Mouse (Mus musculus) hindbrain, postnatal 0 days (tissue): Measurements from ENCODE around the gene Acta2. TPM values are rescaled to one million over a fixed set of nuclear protein-coding genes. Genes with fewer than 3 reads are reported as not detected.

Experiments used
- ATAC-seq: fragments of 200-750 bp; cut with Nextera tagmentation; 2 replicates; pipeline ENCODE4 v1.8.0; 2017; ENCODE audit warnings: mild to moderate bottlenecking, moderate TSS enrichment, moderate library complexity
- DNase-seq: peaks from one replicate; pipeline ENCODE4 v3.0.0-alpha.2; 2015; ENCODE audit warnings: low spot score
- H3K27ac ChIP-seq: fragments of 300-500 bp; sonication (generic); 2 replicates; pipeline ENCODE4 v1.5.1; 2014; ENCODE audit warnings: mild to moderate bottlenecking
- H3K27me3 ChIP-seq: fragments of 300-500 bp; sonication (generic); 2 replicates; pipeline ENCODE4 v1.6.1; 2014; ENCODE audit warnings: low read length, mixed read lengths; ENCODE audit not compliant: insufficient read depth
- H3K36me3 ChIP-seq: fragments of 300-500 bp; sonication (generic); 2 replicates; pipeline ENCODE4 v1.6.1; 2014; ENCODE audit warnings: low read length, mixed read lengths; ENCODE audit not compliant: insufficient read depth
- H3K4me1 ChIP-seq: fragments of 300-500 bp; sonication (generic); 2 replicates; pipeline ENCODE4 v1.6.1; 2014; ENCODE audit warnings: antibody characterized with exemption, low read length, mixed read lengths; ENCODE audit not compliant: insufficient read depth
- H3K4me2 ChIP-seq: fragments of 300-500 bp; sonication (generic); 2 replicates; pipeline ENCODE4 v1.6.1; 2014; ENCODE audit warnings: low read depth, mild to moderate bottlenecking, low read length, moderate library complexity, mixed read lengths
- H3K4me3 ChIP-seq: fragments of 300-500 bp; sonication (generic); 2 replicates; pipeline ENCODE4 v1.5.1; 2014; ENCODE audit warnings: low read length
- H3K9ac ChIP-seq: fragments of 300-500 bp; sonication (generic); replicated peaks from 2 replicates; pipeline ENCODE4 v1.6.1; 2014; ENCODE audit warnings: mild to moderate bottlenecking, low read length, moderate library complexity, mixed read lengths
- H3K9me3 ChIP-seq: fragments of 300-500 bp; sonication (generic); 2 replicates; pipeline ENCODE4 v1.6.1; 2016; ENCODE audit warnings: low read length, mixed read lengths
- CTCF ChIP-seq: IDR thresholded peaks from 2 replicates; pipeline ENCODE4 v1.5.1; 2016; ENCODE audit warnings: antibody characterized with exemption, control low read depth, low read depth
- WGBS: fragments of 180-500 bp; shearing (Covaris S2); extraction: QIAGEN DNeasy Blood & Tissue Kit; methylation state at CpG from one replicate; pipeline ENCODE4 v1.1.7; 2014; 5-methylcytosine and 5-hydroxymethylcytosine counted together
- polyA plus RNA-seq: library from polyadenylated mRNA; unstranded; fragments of >200 nt; fragmentation: Nextera tagmentation; extraction: Ambion mirVana; gene quantifications from 2 replicates; pipeline ENCODE4 v1.2.1, GENCODE M21; 2015
- total RNA-seq: library from RNA; depleted of rRNA; stranded (reverse); fragments of >200 nt; gene quantifications from 2 replicates; pipeline ENCODE4 v1.2.3, GENCODE M21; 2014

Acta2 gene
- total and polyA plus RNA-seq, 2 experiments from 2014 or later = 8.1 to 13.1 TPM

DNA sequence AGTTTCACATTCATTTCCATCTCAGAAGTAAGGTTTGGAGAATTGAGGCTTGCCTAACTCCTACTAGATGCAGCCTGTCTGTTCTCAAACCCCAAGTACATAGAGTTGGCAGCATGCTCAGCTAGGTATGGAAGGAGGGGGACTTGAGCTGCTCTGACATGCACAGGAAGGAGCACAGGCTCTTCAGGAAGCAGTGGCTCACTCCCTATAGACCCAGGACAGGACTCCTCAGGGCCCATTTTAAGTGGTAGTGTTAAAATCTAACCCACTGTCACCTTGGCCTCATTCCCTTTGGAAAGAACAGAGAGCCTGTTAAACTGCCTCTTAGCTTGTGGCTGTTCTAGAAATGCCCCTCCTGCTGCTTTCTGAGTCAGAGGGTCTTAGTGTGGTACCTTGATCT is 12.5 kb downstream of the Acta2 start:
- H3K4me3 ChIP-seq = no peak overlapping the region
- no peak overlapping the region for H3K27ac ChIP-seq
- no peak overlapping the region for H3K9ac ChIP-seq
- H3K4me2 ChIP-seq = no peak overlapping the region
- no peaks in the 10 kb centered on the region for H3K36me3 ChIP-seq
- H3K4me1 ChIP-seq = no peaks in the 10 kb centered on the region
- ATAC-seq (no peak), DNase-seq (no peak)
- no peaks in the 10 kb centered on the region for H3K27me3 ChIP-seq
- TF ChIP-seq CTCF = no peak
- no peaks in the 10 kb centered on the region for H3K9me3 ChIP-seq

DNA sequence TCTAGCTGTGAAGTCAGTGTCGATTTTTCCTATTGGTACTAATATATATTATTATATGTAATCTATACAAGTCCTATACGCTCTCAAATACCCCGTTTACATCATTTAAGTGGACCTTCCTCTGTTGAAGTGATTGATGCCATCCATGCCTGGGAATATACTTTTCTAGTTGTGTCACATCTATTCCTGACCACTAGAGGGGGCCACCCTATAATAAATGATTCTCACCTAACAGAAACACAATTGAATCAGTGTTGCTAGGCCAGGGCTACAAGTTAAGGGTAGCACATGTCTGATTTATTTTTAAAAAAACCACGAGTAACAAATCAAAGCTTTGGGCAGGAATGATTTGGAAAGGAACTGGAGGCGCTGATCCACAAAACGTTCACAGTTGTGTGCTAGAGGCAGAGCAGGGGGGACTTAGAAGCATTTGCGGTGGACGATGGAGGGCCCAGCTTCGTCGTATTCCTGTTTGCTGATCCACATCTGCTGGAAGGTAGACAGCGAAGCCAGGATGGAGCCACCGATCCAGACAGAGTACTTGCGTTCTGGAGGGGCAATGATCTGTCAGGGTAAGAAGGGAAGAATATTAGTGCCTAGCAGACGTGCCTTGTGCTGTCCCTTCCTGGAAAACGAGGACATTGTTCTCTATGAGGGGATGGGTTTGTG is 14.0 kb downstream of the Acta2 start:
- ATAC-seq (0 out of 2 replicates have a peak, but pooled peaks have one; percentile 25), DNase-seq (peak; percentile 71)
- peak; percentile 74 for TF ChIP-seq CTCF
- no peak overlapping the region for H3K9ac ChIP-seq
- WGBS = 69% methylated on average over 15 of the region's 15 CpGs
- H3K36me3 ChIP-seq = no peaks in the 10 kb centered on the region
- no peaks in the 10 kb centered on the region for H3K4me1 ChIP-seq
- no peaks in the 10 kb centered on the region for H3K9me3 ChIP-seq
- H3K4me3 ChIP-seq = no peak overlapping the region
- H3K4me2 ChIP-seq = no peak overlapping the region
- no peaks in the 10 kb centered on the region for H3K27me3 ChIP-seq
- H3K27ac ChIP-seq = no peak overlapping the region

DNA sequence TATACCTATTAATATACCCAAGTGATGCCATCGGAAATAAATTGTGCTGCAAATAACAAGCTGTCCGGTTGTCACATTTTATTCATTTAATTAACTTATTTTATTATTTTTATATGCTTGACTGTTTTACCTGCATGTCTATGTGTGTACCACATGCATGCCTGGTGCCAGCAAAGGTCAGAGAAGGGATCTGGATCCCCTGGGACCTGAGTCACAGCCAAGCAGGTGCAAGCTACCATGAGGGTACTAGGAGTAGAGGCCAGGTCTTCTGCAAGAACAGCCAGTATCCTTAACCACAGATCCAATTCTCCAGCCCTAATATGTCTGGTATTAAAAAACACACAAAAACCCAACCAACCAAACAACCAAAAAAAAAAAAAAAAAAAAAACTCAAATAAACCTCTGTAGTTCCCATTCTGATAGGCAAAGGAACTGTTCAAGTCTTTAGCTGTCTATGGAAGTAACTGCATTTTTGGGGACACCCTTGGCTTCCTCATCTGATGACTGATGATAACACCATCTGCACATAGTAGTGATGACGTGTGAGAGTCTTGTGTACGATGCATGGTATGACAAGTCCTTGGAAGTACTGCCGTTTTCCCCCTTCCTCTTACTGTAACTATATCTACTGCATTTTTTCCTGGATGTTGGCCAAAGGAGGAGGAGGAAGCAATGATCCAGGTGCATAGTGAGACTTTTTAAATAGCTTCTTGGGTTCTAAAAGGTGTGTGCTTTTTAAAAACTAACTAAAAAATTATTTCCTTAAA is 14.9 kb downstream of the Acta2 start:
- Histone ChIP-seq H3K9me3 (no peaks in the 10 kb centered on the region), H3K4me1 (no peaks in the 10 kb centered on the region), H3K9ac (no peak overlapping the region), H3K4me2 (no peak overlapping the region), H3K27me3 (no peaks in the 10 kb centered on the region), H3K4me3 (no peak overlapping the region), H3K36me3 (no peaks in the 10 kb centered on the region), H3K27ac (no peak overlapping the region)
- ATAC-seq = no peak
- WGBS = 91% methylated on average over 5 of the region's 5 CpGs
- DNase-seq = no peak
- TF ChIP-seq CTCF = no peak

DNA sequence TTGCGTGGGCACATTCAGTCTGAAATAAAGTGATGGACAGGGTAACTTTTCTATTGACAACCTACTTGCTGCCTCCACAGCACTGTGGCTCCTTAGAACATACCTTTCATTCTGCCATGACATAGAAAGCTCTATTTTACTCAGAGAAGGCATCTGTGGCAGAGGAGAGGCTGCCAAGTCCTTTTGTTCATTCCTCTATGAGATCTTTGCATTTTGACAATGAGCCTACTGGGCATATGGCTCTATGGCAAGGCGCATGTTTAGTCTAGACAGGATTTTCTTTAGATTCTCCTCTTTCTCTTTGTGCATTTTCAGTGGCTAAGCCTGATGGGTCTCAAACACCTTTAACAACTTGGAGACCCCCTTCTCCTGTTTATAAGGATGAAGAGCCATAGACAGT is 17.6 kb downstream of the Acta2 start:
- no peak for TF ChIP-seq CTCF
- 97% methylated on average over 2 of the region's 2 CpGs for WGBS
- H3K9me3 ChIP-seq = no peaks in the 10 kb centered on the region
- no peak for ATAC-seq
- no peak overlapping the region for H3K9ac ChIP-seq
- no peak overlapping the region for H3K4me2 ChIP-seq
- H3K27ac ChIP-seq = no peak overlapping the region
- no peaks in the 10 kb centered on the region for H3K27me3 ChIP-seq
- DNase-seq = no peak
- H3K4me1 ChIP-seq = no peaks in the 10 kb centered on the region
- peaks cover 8% of the 10 kb centered on the region; the same call in 1 of the 2 replicates for H3K36me3 ChIP-seq
- H3K4me3 ChIP-seq = no peak overlapping the region

DNA sequence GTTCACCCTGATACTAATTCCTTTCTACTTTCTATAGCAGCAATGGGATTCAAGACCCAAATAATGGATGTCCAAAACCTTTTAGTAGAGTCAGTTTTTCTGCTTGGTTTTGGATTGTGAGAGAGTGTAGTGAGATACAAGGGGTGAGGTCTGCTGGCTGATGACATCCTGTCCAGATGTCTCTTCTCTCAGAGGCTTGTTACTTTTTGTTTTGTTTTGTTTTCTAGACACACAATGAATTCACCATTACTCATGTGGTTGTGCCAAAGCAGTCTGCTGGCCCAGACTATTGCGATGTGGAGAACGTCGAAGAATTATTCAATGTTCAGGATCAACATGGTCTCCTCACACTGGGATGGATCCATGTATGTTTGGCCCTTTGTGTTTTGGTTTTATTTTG is 19.3 kb downstream of the Acta2 start:
- TF ChIP-seq CTCF = no peak
- no peak overlapping the region for H3K4me3 ChIP-seq
- H3K27me3 ChIP-seq = no peaks in the 10 kb centered on the region
- no peaks in the 10 kb centered on the region for H3K9me3 ChIP-seq
- WGBS = 85% methylated on average over 3 of the region's 3 CpGs
- no peak overlapping the region for H3K9ac ChIP-seq
- H3K4me2 ChIP-seq = no peak overlapping the region
- no peaks in the 10 kb centered on the region for H3K4me1 ChIP-seq
- H3K27ac ChIP-seq = no peak overlapping the region
- H3K36me3 ChIP-seq = peaks cover 8% of the 10 kb centered on the region; the same call in 1 of the 2 replicates
- ATAC-seq (no peak), DNase-seq (no peak)

DNA sequence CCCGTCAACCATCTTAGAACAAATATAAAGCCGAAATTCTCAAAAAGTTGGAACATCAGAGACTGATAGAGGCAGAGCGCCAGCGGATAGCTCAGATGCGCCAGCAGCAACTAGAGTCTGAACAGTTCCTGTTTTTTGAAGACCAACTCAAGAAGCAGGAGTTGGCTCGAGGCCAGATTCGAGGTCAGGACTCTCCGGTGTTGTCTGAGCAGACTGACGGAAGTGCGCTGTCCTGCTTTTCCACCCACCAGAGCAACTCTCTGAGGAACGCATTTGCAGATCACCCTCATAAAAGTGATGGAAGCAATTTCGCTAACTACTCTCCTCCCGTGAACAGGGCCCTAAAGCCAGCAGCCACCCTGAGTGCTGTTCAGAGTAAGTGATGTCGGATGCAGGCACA is 21.4 kb downstream of the Acta2 start:
- TF ChIP-seq CTCF = no peak
- peak; percentile 33 for DNase-seq
- WGBS = 83% methylated on average over 14 of the region's 14 CpGs
- Histone ChIP-seq H3K4me3 (no peak overlapping the region), H3K36me3 (peaks cover 8% of the 10 kb centered on the region; the same call in 1 of the 2 replicates), H3K9me3 (no peaks in the 10 kb centered on the region), H3K27me3 (no peaks in the 10 kb centered on the region), H3K27ac (no peak overlapping the region), H3K4me1 (no peaks in the 10 kb centered on the region), H3K4me2 (no peak overlapping the region), H3K9ac (no peak overlapping the region)
- no peak for ATAC-seq

DNA sequence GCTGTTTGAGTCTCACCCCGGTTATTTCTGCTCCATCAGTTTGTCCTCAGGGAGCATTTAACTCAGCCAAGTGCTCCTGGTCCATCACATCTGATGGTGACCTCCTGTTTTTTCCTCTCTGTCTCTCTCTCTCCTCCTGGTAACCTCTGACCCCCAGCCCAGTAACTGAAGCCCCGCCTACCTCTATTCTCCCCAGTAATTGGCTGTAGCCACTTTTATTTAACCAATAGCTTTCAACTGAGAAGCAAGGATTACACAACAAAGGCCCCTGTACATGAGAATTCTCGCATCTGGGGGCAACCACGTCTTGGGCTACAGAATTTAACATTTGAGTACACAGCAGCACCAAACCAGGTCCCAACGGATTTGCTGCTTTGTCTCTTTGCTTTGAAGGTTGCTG is 23.1 kb downstream of the Acta2 start:
- TF ChIP-seq CTCF = no peak
- H3K9me3 ChIP-seq = no peaks in the 10 kb centered on the region
- H3K4me2 ChIP-seq = no peak overlapping the region
- H3K27ac ChIP-seq = no peak overlapping the region
- H3K9ac ChIP-seq = no peak overlapping the region
- H3K4me3 ChIP-seq = no peak overlapping the region
- DNase-seq (no peak), ATAC-seq (no peak)
- peaks cover 8% of the 10 kb centered on the region; the same call in 1 of the 2 replicates for H3K36me3 ChIP-seq
- 54% methylated on average over 5 of the region's 5 CpGs for WGBS
- H3K4me1 ChIP-seq = no peaks in the 10 kb centered on the region
- no peaks in the 10 kb centered on the region for H3K27me3 ChIP-seq
